Mouse (Mus musculus) colon, adult 2 months (tissue): ENCODE measurements around the gene Rbms2. TPM values are rescaled to one million over a fixed set of nuclear protein-coding genes. Genes with fewer than 3 reads are reported as not detected.

ENCODE experiments used
- polyA plus RNA-seq: library from polyadenylated mRNA; depleted of rRNA; stranded (reverse); fragments of >200 nt; gene quantifications from 2 replicates; pipeline ENCODE4 v1.2.3, GENCODE M21; 2012; rRNA removed

Rbms2 gene
- 53.3 and 58.5 TPM in 2 replicates for polyA plus RNA-seq

DNA sequence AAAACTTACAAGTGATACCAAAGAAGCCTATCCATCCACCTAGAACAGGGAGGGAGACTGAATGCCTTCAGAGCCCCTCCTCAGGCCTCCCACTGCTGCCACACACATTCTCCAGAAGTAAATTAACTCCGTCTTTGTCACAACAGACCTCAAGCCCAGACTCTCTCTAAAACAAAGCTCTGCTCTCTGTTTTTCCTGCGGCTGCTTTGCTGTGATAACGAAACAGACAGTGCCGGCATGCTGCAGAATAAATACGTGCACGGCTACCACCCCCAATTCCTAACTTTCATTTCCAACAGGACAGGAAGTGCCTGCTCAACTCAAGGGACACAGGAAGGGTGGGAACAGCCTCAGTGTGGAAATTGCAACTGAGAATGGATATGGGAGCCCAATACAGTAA is at the start of gene Rbms2:
Gene Rbms2, minus strand, starts transcription at position 309 of the 400 bp plus-strand sequence.

DNA sequence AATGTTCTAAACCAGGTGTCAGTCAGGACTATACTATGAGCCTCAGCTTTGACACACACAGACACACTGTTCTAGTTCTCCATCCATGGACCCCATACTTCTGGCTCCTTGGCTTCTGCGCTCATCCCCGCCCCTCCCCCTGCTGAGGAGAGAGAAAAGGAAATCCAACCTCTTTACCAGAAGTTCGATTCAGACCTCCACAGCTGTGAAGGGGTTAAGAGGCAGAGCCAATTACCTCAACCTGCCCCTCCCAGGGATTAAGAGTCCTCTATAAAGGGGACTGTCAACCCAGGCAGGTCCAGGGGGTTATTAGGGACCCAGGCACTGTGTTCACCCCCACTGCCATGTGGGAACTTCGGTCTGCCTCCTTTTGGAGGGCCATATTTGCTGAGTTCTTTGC is 45.4 kb upstream of the Rbms2 start, which contains the start of gene Mip:
Gene Mip, plus strand, starts transcription at position 301 of the 400 bp plus-strand sequence.

DNA sequence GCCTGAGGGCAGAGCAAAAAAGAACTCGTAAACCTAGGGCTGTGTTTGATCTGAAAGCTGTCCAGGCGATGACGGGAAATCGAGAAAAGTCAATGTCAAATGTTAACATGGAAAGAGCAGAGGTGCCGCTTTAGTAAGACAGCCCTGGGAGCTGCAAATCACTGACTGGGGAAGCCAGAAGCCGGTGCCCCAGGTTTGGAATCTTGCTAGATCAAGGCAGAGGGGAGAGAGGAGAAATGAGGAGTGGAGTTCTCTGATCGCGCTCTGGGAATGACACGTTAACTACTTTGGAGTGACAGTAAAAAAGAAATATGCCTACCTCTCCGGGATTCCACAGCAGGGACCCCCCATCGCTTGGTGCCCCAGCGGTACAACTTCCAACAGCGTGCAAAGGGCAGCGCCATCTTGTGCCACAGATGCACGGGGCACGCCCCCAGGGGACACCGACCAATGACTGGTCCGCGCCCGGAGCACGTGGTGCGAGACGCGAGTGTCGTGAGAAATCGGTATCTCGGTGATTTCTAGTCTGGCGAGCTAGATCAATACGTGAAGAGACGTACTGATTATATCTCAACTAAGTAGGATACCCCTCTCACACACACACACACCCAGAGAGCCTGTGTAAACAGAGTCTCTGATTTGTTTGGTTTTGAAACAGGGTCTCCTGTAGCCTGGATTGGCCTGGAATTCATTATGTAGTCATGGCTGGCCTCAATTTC is 31.5 kb upstream of the Rbms2 start, which contains the start of gene Spryd4:
Gene Spryd4, minus strand, starts transcription at position 418 of the 719 bp plus-strand sequence.

DNA sequence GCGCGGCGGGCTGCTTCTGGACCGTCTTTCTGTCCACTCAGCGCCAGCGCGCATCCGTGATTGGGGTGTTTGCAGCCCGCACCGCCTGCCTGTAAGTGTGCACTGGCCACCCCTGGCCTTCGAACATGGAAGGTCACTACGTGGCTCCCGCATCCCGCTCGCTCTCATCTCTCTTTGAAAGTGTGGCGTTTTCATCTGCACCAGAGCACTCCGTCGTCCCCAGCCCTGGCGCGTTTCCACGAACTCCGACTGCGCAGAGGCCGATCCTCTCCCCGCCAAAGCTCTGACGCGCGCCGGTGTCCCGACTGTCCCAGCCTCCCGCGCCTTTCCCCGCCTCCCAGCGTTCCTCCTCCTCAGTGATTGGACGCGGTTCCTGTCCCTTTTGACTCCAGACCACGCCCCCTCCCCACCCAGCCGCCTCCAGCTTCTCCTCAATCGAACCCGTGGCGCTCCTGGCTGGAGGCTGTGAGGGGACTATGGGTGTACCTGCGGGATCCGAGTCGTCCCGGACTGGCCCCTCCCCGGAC is 14.0 kb upstream of the Rbms2 start, which contains the start of gene Gls2:
Gene Gls2, plus strand, starts transcription at position 434 of the 527 bp plus-strand sequence.

DNA sequence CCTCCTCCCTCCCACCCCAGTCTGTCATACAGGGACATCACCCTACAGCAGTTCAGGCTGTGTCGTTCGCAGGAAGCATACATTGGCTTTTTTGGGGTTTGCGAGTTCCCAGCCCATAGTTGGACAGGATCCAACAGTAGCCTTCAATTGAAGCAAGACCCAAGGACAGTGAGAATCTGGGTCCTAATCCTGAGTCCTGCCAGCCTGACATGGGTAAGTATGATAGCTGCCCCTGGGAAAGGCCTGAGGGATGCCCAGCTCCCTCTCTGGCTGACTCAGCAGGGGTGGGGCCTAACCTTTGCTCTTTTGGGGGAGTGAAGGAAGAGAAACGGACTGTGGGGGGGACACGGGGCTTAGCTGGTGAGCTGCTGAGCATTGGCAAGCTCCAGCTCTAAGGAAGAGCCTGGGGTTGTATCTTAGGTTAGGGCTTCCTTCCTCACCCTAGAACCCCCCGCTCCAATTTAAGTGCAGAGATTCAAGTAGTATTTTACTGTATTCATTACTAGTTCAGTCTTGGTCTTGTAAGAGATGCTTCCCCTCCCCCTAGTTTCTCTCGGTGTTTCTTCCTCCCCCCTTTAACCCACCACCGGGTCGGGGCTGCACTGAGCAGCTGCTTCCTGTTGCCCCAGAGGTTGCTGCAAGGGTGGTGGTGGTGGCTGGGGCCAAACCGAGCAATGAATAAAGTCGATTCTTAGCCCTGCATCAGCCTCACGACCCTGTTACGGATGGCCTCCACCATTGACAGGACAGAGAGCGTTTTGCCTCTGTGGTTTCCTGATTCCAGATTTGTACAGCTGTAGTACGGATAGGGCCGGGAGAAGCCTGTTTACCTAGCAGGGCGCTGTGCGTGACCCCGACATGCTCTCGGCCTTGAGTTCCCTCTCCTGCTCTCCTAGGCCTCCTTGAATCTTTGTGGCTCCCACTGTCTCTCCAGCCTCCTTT is 88.3 kb downstream of the Rbms2 start, which contains the start of gene Baz2a:
Gene Baz2a, plus strand, starts transcription at position 14 of the 942 bp plus-strand sequence.

DNA sequence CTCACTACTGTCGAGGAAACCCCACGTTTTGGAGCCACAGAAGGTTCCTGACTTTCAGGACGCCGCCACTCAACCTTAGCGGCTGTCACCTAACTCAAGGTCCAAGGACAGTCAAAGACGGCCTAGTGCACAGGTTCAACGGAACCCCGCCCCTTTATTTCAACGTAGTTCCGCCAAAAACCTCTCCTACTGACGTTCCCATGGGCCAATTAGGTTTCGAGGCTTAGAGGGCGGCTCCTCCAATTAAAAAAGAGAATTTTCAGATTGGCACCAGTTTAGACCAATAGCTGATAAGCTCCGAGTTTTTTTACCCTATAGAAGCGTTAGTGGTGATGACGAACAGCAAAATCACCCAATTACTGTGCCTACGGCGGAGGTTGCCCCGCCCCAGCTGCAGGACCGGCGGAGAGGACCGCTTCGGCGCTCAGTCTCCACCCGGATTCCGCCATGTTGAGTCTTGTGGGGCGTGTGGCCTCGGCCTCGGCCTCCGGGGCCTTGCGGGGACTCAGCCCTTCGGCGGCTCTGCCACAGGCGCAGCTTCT is 97.1 kb downstream of the Rbms2 start, which contains the start of gene Atp5b:
Gene Atp5b, plus strand, starts transcription at position 394 of the 542 bp plus-strand sequence.

Other genes with a start within 250 kb of the Rbms2 start
- not detected in 2 replicates for gene Hsd17b6, start 172.7 kb downstream of the Rbms2 start, polyA plus RNA-seq
- gene Prim1, start 165.1 kb downstream of the Rbms2 start, polyA plus RNA-seq: 2.0 and 2.3 TPM in 2 replicates
- gene Naca, start 144.7 kb downstream of the Rbms2 start, polyA plus RNA-seq: 168 and 269 TPM in 2 replicates
- gene Ptges3, start 121.3 kb downstream of the Rbms2 start, polyA plus RNA-seq: 31.9 and 33.8 TPM in 2 replicates
- 5,215 and 5,581 TPM in 2 replicates for gene Atp5b, start 97.0 kb downstream of the Rbms2 start, polyA plus RNA-seq
- gene Baz2a, start 88.7 kb downstream of the Rbms2 start, polyA plus RNA-seq: 30.8 and 32.8 TPM in 2 replicates
- gene Gls2, start 14.2 kb upstream of the Rbms2 start, polyA plus RNA-seq: 7.5 and 8.4 TPM in 2 replicates
- 10.3 and 13.3 TPM in 2 replicates for gene Spryd4, start 31.5 kb upstream of the Rbms2 start, polyA plus RNA-seq
- gene Mip, start 45.5 kb upstream of the Rbms2 start, polyA plus RNA-seq: not detected in 2 replicates
- 2.1 and 3.0 TPM in 2 replicates for gene Timeless, start 51.8 kb upstream of the Rbms2 start, polyA plus RNA-seq
- gene Apon, start 73.8 kb upstream of the Rbms2 start, polyA plus RNA-seq: 0.12 TPM in 2 replicates
- gene Apof, start 88.4 kb upstream of the Rbms2 start, polyA plus RNA-seq: 0.20 and 0.29 TPM in 2 replicates
- gene Stat2, start 90.3 kb upstream of the Rbms2 start, polyA plus RNA-seq: 20.7 and 21.5 TPM in 2 replicates
- gene Il23a, start 118.5 kb upstream of the Rbms2 start, polyA plus RNA-seq: 0.24 and 0.28 TPM in 2 replicates
- 19.3 and 23.6 TPM in 2 replicates for gene Pan2, start 123.0 kb upstream of the Rbms2 start, polyA plus RNA-seq
- gene Cnpy2, start 142.2 kb upstream of the Rbms2 start, polyA plus RNA-seq: 43.9 and 51.7 TPM in 2 replicates
- gene Cs, start 157.4 kb upstream of the Rbms2 start, polyA plus RNA-seq: 277 and 300 TPM in 2 replicates
- gene Coq10a, start 188.7 kb upstream of the Rbms2 start, polyA plus RNA-seq: 114 and 153 TPM in 2 replicates
- gene Ankrd52, start 196.8 kb upstream of the Rbms2 start, polyA plus RNA-seq: 29.3 and 32.7 TPM in 2 replicates
- 138 and 172 TPM in 2 replicates for gene Slc39a5, start 220.9 kb upstream of the Rbms2 start, polyA plus RNA-seq
- 27.4 and 27.5 TPM in 2 replicates for gene Nabp2, start 231.2 kb upstream of the Rbms2 start, polyA plus RNA-seq
- gene Rnf41, start 231.4 kb upstream of the Rbms2 start, polyA plus RNA-seq: 21.8 and 24.4 TPM in 2 replicates